Mouse (Mus musculus) limb, embryonic 10.5 days (tissue): ENCODE measurements around the gene Asic2. TPM values are rescaled to one million over a fixed set of nuclear protein-coding genes. Genes with fewer than 3 reads are reported as not detected.

ENCODE experiments used
- DNase-seq: peaks from one replicate; pipeline ENCODE4 v3.0.0-alpha.2; 2017; ENCODE audit warnings: low spot score
- H3K27ac ChIP-seq: fragments of 300-500 bp; sonication (generic); 2 replicates; pipeline ENCODE4 v1.5.1; 2016; ENCODE audit warnings: mild to moderate bottlenecking
- H3K27me3 ChIP-seq: fragments of 300-500 bp; sonication (generic); 2 replicates; pipeline ENCODE4 v1.6.1; 2016; ENCODE audit warnings: low read depth, mild to moderate bottlenecking; ENCODE audit not compliant: poor library complexity, severe bottlenecking
- H3K36me3 ChIP-seq: fragments of 300-500 bp; sonication (generic); 2 replicates; pipeline ENCODE4 v1.6.1; 2016; ENCODE audit warnings: mild to moderate bottlenecking, moderate library complexity
- H3K4me1 ChIP-seq: fragments of 300-500 bp; sonication (generic); 2 replicates; pipeline ENCODE4 v1.6.1; 2016
- H3K4me3 ChIP-seq: fragments of 300-500 bp; sonication (generic); 2 replicates; pipeline ENCODE4 v1.5.1; 2016; ENCODE audit warnings: mild to moderate bottlenecking, moderate library complexity
- H3K9me3 ChIP-seq: fragments of 300-500 bp; sonication (generic); replicated peaks from 2 replicates; pipeline ENCODE4 v1.6.1; 2016; ENCODE audit warnings: mild to moderate bottlenecking
- WGBS: fragments of 180-500 bp; shearing (Covaris S2); methylation state at CpG from one replicate; pipeline ENCODE4 v1.1.7; 2016; 5-methylcytosine and 5-hydroxymethylcytosine counted together
- polyA plus RNA-seq: library from polyadenylated mRNA; unstranded; fragments of >200 nt; fragmentation: Nextera tagmentation; extraction: Ambion mirVana; gene quantifications from 2 replicates; pipeline ENCODE4 v1.2.1, GENCODE M21; 2016

Asic2 gene
- polyA plus RNA-seq, 1 experiment from 2014 or later = 1.1 TPM

- Histone ChIP-seq H3K9me3 (no peaks in the 10 kb centered on the region), H3K4me1 (peaks cover 15% of the 10 kb centered on the region), H3K27ac (no peak overlapping the region), H3K4me3 (no peak overlapping the region), H3K36me3 (no peaks in the 10 kb centered on the region), H3K27me3 (no peaks in the 10 kb centered on the region; the same call in 1 of the 2 replicates)
- DNase-seq = peak; percentile 85
- 74% methylated on average over 10 of the region's 10 CpGs for WGBS
These were observed 28.1 kb upstream of the Asic2 start for GRCm38 (mm10) chr11:81996172-81996841.

GRCm38 (mm10) chr11:81983146-81983545 is 14.9 kb upstream of the Asic2 start:
- no peaks in the 10 kb centered on the region for H3K36me3 ChIP-seq
- H3K4me3 ChIP-seq = no peak overlapping the region

GRCm38 (mm10) chr11:81982191-81982590 is 13.9 kb upstream of the Asic2 start:
- Histone ChIP-seq H3K4me1 (peaks cover 56% of the 10 kb centered on the region), H3K36me3 (no peaks in the 10 kb centered on the region), H3K27me3 (no peaks in the 10 kb centered on the region), H3K27ac (peak overlapping the region; percentile 81), H3K9me3 (no peaks in the 10 kb centered on the region), H3K4me3 (no peak overlapping the region)
- peak; percentile 81 for DNase-seq
- 14% methylated on average over 11 of the region's 11 CpGs for WGBS

More at GRCm38 (mm10) chr11:81983146-81983545, 14.9 kb upstream of the Asic2 start:
- Histone ChIP-seq H3K27ac (peak overlapping the region; percentile 54; the same call in 1 of the 2 replicates), H3K27me3 (no peaks in the 10 kb centered on the region), H3K9me3 (no peaks in the 10 kb centered on the region), H3K4me1 (peaks cover 52% of the 10 kb centered on the region)
- WGBS = 37% methylated on average over 5 of the region's 5 CpGs
- DNase-seq = peak; percentile 70

DNA sequence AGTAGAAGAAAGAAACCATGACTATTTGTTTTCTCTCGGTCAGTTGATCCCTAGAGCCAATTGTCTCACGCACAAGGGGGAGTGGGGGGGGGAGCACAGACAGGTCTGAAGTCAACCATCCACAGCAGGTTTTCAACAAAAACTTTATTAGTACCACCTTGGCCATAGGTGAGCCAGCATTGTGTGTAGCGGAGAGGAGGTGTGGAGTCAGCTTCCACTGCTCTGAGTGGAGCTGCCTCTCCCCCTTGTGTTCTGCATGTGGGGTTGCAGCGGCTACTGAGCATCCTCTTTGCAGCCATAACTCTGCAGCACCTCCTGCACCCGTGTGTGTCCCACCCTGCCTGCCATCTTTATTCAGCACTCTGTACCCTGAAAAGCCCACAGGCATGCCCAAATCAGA is 6.3 kb upstream of the Asic2 start:
- 38% methylated on average over 5 of the region's 5 CpGs for WGBS

GRCm38 (mm10) chr11:81973699-81974098 is 5.4 kb upstream of the Asic2 start:
- Histone ChIP-seq H3K36me3 (no peaks in the 10 kb centered on the region), H3K4me3 (no peak overlapping the region), H3K9me3 (no peaks in the 10 kb centered on the region), H3K27ac (peak overlapping the region; percentile 4; the same call in 1 of the 2 replicates), H3K4me1 (peaks cover 39% of the 10 kb centered on the region), H3K27me3 (peaks cover 24% of the 10 kb centered on the region)
- WGBS = 64% methylated on average over 5 of the region's 5 CpGs
- DNase-seq = no peak

More for the DNA sequence above, 6.3 kb upstream of the Asic2 start:
- H3K27ac ChIP-seq = no peak overlapping the region
- H3K4me1 ChIP-seq = peaks cover 40% of the 10 kb centered on the region
- peaks cover 15% of the 10 kb centered on the region for H3K27me3 ChIP-seq
- H3K4me3 ChIP-seq = no peak overlapping the region
- DNase-seq = no peak
- H3K36me3 ChIP-seq = no peaks in the 10 kb centered on the region
- no peaks in the 10 kb centered on the region for H3K9me3 ChIP-seq

- 55% methylated on average over 3 of the region's 3 CpGs for WGBS
- Histone ChIP-seq H3K27ac (no peak overlapping the region), H3K9me3 (no peaks in the 10 kb centered on the region), H3K4me1 (peaks cover 35% of the 10 kb centered on the region), H3K4me3 (no peak overlapping the region), H3K27me3 (peaks cover 40% of the 10 kb centered on the region), H3K36me3 (no peaks in the 10 kb centered on the region)
- DNase-seq = no peak
These were observed 3.8 kb upstream of the Asic2 start for GRCm38 (mm10) chr11:81972044-81972443.

- Histone ChIP-seq H3K27ac (no peak overlapping the region), H3K4me1 (peaks cover 14% of the 10 kb centered on the region), H3K36me3 (no peaks in the 10 kb centered on the region), H3K9me3 (no peaks in the 10 kb centered on the region), H3K27me3 (peaks cover 56% of the 10 kb centered on the region), H3K4me3 (no peak overlapping the region)
- WGBS = 15% methylated on average over 15 of the region's 15 CpGs
- DNase-seq = peak; percentile 75
These were observed 1.5 kb downstream of the Asic2 start for GRCm38 (mm10) chr11:81966626-81967289.

DNA sequence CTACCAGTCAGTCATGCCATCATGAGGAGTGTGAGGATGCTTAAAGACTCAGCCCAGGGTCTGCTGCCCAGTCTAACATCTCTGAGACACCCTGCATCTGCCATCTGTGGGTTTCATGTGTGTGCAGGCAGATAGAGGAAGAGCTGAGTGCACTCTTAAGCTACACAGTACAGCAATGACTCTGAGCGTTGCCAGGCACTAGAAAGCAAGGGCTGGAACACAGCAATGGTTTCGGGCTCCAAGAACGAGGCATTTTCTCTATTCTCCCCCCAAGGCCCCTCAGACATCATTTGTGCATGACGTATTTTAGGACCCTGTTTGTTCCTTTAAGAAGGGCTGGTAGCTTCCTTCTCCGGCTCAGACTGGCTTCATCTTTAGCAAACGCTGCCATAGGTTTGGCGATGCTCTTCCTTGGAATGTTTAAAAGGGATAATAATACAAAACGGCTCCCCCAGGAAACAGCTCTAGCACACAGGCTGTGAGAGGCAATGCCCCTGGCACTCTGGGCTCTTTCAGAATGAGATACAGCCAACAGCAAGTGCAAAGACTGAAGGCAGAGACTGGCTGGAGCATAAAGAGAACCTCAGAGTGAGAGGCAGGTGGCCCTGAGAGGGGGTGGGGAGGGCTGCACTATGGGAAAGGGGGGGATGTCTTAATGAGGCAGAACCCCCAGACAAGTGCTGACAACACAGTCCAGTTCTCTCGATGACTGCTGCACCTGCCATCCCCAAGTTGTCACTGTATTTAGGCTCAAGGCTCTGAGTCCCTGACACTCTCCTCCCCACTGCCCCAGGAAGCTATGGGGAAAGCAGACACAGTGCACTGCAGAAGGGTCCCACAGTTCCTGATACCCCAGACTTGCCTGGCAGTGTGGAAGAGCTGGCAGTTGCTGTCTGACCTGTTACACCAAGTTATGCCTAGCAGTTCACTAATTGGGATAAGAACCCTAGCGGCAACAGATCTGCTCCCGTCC is 2.3 kb downstream of the Asic2 start:
- Histone ChIP-seq H3K27ac (no peak overlapping the region), H3K4me1 (peaks cover 14% of the 10 kb centered on the region), H3K36me3 (no peaks in the 10 kb centered on the region), H3K27me3 (peaks cover 55% of the 10 kb centered on the region), H3K9me3 (no peaks in the 10 kb centered on the region), H3K4me3 (no peak overlapping the region)
- no peak for DNase-seq
- WGBS = 72% methylated on average over 11 of the region's 11 CpGs

GRCm38 (mm10) chr11:81964561-81964960 is 3.7 kb downstream of the Asic2 start:
- H3K27ac ChIP-seq = no peak overlapping the region
- H3K9me3 ChIP-seq = no peaks in the 10 kb centered on the region
- H3K4me3 ChIP-seq = no peak overlapping the region
- WGBS = 82% methylated on average over 4 of the region's 4 CpGs
- DNase-seq = no peak
- H3K36me3 ChIP-seq = no peaks in the 10 kb centered on the region
- peaks cover 14% of the 10 kb centered on the region for H3K4me1 ChIP-seq
- peaks cover 41% of the 10 kb centered on the region for H3K27me3 ChIP-seq

DNA sequence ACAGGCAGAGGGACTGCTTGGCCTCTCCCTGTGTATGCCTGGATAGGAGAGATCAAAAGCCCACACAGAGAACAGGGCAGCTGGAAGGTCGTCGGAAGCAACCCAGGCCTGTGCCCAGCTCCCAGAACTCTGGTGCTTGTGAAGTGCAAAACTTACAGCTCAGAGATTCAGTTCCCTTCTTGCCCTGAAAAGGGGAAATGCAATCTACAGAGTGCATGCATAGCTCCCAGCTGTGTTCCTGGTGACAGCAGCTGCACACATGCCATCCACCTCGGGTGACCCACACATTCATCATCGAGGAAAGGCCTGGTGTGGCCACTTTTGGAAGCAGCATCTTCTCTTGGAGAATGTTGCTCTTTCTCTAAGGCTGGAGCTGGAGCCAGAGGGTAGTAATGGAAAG is 13.9 kb downstream of the Asic2 start:
- no peaks in the 10 kb centered on the region for H3K36me3 ChIP-seq
- H3K4me1 ChIP-seq = no peaks in the 10 kb centered on the region
- no peak overlapping the region for H3K27ac ChIP-seq
- H3K4me3 ChIP-seq = no peak overlapping the region
- 46% methylated on average over 4 of the region's 4 CpGs for WGBS
- no peaks in the 10 kb centered on the region for H3K9me3 ChIP-seq
- H3K27me3 ChIP-seq = no peaks in the 10 kb centered on the region
- no peak for DNase-seq

DNA sequence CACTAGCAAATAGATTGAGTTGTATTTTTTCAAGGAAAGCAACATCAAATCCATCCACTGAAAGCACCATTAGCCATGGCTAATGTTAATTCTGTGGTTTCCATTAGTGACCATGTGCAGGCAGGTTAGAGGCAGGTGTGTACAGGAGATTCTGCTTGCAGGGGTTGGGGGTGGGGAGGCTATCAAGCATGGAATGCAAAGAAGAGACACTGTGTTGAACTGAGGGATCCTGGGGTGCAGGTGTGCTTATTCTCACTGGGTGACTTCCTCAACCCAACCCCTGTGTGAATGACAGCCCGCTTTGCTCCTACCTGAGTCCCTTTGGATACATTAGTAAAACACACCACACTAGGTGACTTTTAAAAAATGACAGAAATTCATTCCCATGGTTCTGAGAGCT is 20.2 kb downstream of the Asic2 start:
- WGBS = 77% methylated on average over 1 of the region's 1 CpGs
- H3K4me3 ChIP-seq = no peak overlapping the region
- H3K9me3 ChIP-seq = no peaks in the 10 kb centered on the region
- H3K4me1 ChIP-seq = no peaks in the 10 kb centered on the region
- DNase-seq = no peak
- H3K27ac ChIP-seq = no peak overlapping the region
- no peaks in the 10 kb centered on the region for H3K27me3 ChIP-seq
- H3K36me3 ChIP-seq = no peaks in the 10 kb centered on the region

- no peaks in the 10 kb centered on the region for H3K4me1 ChIP-seq
- H3K9me3 ChIP-seq = no peaks in the 10 kb centered on the region
- H3K36me3 ChIP-seq = no peaks in the 10 kb centered on the region
- DNase-seq = no peak
- H3K4me3 ChIP-seq = no peak overlapping the region
- no peak overlapping the region for H3K27ac ChIP-seq
- WGBS = 100% methylated on average over 1 of the region's 1 CpGs
- H3K27me3 ChIP-seq = no peaks in the 10 kb centered on the region
These were observed 26.1 kb downstream of the Asic2 start for GRCm38 (mm10) chr11:81942167-81942566.
